Mouse (Mus musculus): ENCODE results near the gene Zfp648. TPM values are rescaled to one million over a fixed set of nuclear protein-coding genes. Genes with fewer than 3 reads are reported as not detected.

Zfp648 gene
- 1 to 10 TPM in 1 of 2 experiments, under 1 TPM in 1; 0.56 to 1.4 TPM for total RNA-seq (2021)
- long read RNA-seq, experiment 1, partial matches to known transcripts = 0 of 1 reads
- long read RNA-seq, experiment 1, other reads (novel, unspliced or antisense) = 0 of 1 reads
- long read RNA-seq, experiment 2, partial matches to known transcripts = 0 of 1 reads
- long read RNA-seq, experiment 2, other reads (novel, unspliced or antisense) = 1 of 1 reads

GRCm38 (mm10) chr1:154200955-154201722, at the start of gene Zfp648:
Gene Zfp648 (plus strand): TSS chr1:154201187.
- DNase-seq (ENCODE audit: low spot score in 2 of 2) = no peak

- no peak for DNase-seq (ENCODE audit: low spot score in 2 of 2)
Measured at GRCm38 (mm10) chr1:154152539-154152938, 48.4 kb upstream of the Zfp648 start.

GRCm38 (mm10) chr1:154153800-154154199, 47.2 kb upstream of the Zfp648 start:
- no peak for DNase-seq (ENCODE audit: low spot score in 2 of 2)

GRCm38 (mm10) chr1:154156177-154157062, 44.6 kb upstream of the Zfp648 start:
- peak; percentile 24 to 53 for DNase-seq (ENCODE audit: low spot score in 2 of 2)

GRCm38 (mm10) chr1:154157131-154157530, 43.9 kb upstream of the Zfp648 start:
- DNase-seq (ENCODE audit: low spot score in 2 of 2) = no peak

GRCm38 (mm10) chr1:154167696-154168095, 33.3 kb upstream of the Zfp648 start:
- no peak for DNase-seq (ENCODE audit: low spot score in 2 of 2)

- DNase-seq (ENCODE audit: low spot score in 2 of 2) = no peak
Measured at GRCm38 (mm10) chr1:154175334-154175733, 25.7 kb upstream of the Zfp648 start.

- DNase-seq (ENCODE audit: low spot score in 2 of 2) = no peak
Measured at GRCm38 (mm10) chr1:154177781-154178180, 23.2 kb upstream of the Zfp648 start.

GRCm38 (mm10) chr1:154178541-154179155, 22.3 kb upstream of the Zfp648 start:
- DNase-seq (ENCODE audit: low spot score in 2 of 2) = no peak

GRCm38 (mm10) chr1:154180952-154181351, 20.0 kb upstream of the Zfp648 start:
- DNase-seq (ENCODE audit: low spot score in 2 of 2) = peak; percentile 81 to 83

GRCm38 (mm10) chr1:154182396-154183076, 18.5 kb upstream of the Zfp648 start:
- DNase-seq (ENCODE audit: low spot score in 2 of 2) = no peak

GRCm38 (mm10) chr1:154183077-154183751, 17.8 kb upstream of the Zfp648 start:
- DNase-seq (ENCODE audit: low spot score in 2 of 2) = no peak

GRCm38 (mm10) chr1:154188229-154188628, 12.8 kb upstream of the Zfp648 start:
- DNase-seq (ENCODE audit: low spot score in 2 of 2) = no peak

- DNase-seq (ENCODE audit: low spot score in 2 of 2) = no peak
Measured at GRCm38 (mm10) chr1:154188631-154189030, 12.4 kb upstream of the Zfp648 start.

- peak; percentile 73 to 79 for DNase-seq (ENCODE audit: low spot score in 2 of 2)
Measured at GRCm38 (mm10) chr1:154189842-154190530, 11.0 kb upstream of the Zfp648 start.

GRCm38 (mm10) chr1:154198896-154199295, 2.1 kb upstream of the Zfp648 start:
- no peak for DNase-seq (ENCODE audit: low spot score in 2 of 2)

- DNase-seq (ENCODE audit: low spot score in 2 of 2) = no peak
Measured at GRCm38 (mm10) chr1:154202580-154202979, 1.6 kb downstream of the Zfp648 start.

GRCm38 (mm10) chr1:154203386-154203785, 2.4 kb downstream of the Zfp648 start:
- no peak for DNase-seq (ENCODE audit: low spot score in 2 of 2)

Data from left cerebral cortex, adult 18-20 months (tissue).